In the genomic region with DNA sequence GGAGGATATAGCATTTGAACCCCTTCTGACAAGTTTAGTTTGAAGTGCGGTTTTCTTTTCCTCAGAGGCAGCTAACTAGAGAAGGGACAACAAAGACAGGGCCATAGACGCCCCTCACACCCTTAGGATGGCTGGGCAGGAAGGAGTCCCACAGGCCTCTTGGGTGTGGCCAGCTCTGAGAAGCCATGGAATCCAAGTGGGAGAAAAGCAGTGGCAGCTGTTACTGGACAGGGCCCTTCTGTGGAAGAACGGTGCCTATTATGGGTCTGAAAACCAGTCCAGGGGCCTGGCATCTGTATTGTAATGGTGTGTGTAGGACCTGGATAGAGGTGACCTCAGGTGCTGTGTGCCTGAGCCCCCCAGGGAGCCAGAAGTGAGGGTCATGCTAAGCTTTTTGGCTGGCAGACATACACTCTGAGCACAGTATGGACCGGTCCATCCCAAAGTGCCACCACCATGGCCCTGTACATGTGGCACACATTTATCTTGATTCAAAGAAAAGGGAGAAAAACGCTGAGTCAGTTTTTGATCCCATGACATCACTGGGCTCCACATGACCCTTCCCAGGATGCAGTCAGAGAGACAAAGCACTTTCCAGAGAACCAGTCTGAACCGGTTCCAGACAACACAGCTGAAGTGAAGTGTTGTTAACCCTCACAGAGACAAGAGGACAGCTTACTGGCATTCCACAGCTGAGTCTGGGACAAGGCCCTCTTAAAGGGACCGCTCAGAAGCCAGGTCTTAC, we compare ENCODE assay signal across 8 mouse cellular contexts. TPM values are rescaled to one million over a fixed set of nuclear protein-coding genes. Genes with fewer than 3 reads are reported as not detected.
DNase-seq lines count a peak whose midpoint lies in the region; ATAC-seq and TF ChIP-seq lines count a peak whose summit lies in the region.

No protein-coding gene starts in this region.

- peak; percentile 69 for ATAC-seq in embryonic facial prominence, embryonic 12.5 days (ENCODE audit: insufficient number of reproducible peaks, insufficient read depth, low FRiP score, low TSS enrichment)
- peak; percentile 74 for ATAC-seq in limb, embryonic 13.5 days (ENCODE audit: low FRiP score, low read depth)
- ATAC-seq in midbrain, postnatal 0 days (ENCODE audit: low FRiP score), result peak; percentile 90

- DNase-seq in adrenal gland, postnatal 14 days, result peak; percentile 50
- no peak for DNase-seq in adrenal gland, adult 8-10 months
- DNase-seq in heart, postnatal 4 days, result peak; percentile 79
- peak; percentile 69 for DNase-seq in midbrain, postnatal 0 days (ENCODE audit: low spot score)
- no peak for DNase-seq in left cerebral cortex, postnatal 36 days (ENCODE audit: low spot score in 2 of 2)
- no peak for DNase-seq in T-cell, adult 2 months (ENCODE audit: low spot score)

- H3K4me1 ChIP-seq in embryonic facial prominence, embryonic 12.5 days, result peaks cover 11% of the 10 kb centered on the region
- H3K4me1 ChIP-seq in limb, embryonic 13.5 days, result peaks cover 18% of the 10 kb centered on the region
- no peaks in the 10 kb centered on the region for H3K4me1 ChIP-seq in midbrain, postnatal 0 days (ENCODE audit: insufficient read depth, low read length)

- no peak for TF ChIP-seq CTCF in midbrain, postnatal 0 days (IDR thresholded peaks at IDR 0.05)

- WGBS in embryonic facial prominence, embryonic 12.5 days, result 64% methylated on average over 7 of the region's 7 CpGs
- 72% methylated on average over 7 of the region's 7 CpGs for WGBS in limb, embryonic 13.5 days
- 63% methylated on average over 7 of the region's 7 CpGs for WGBS in midbrain, postnatal 0 days

- peaks cover 28% of the 10 kb centered on the region for H3K36me3 ChIP-seq in embryonic facial prominence, embryonic 12.5 days
- peaks cover 34% of the 10 kb centered on the region for H3K36me3 ChIP-seq in limb, embryonic 13.5 days
- no peaks in the 10 kb centered on the region for H3K36me3 ChIP-seq in midbrain, postnatal 0 days (ENCODE audit: insufficient read depth, low read length)

- 0 out of 2 replicates have a peak overlapping the region, but pooled peaks have one; percentile 17 for H3K27ac ChIP-seq in embryonic facial prominence, embryonic 12.5 days
- 0 out of 2 replicates have a peak overlapping the region, but pooled peaks have one; percentile 39 for H3K27ac ChIP-seq in limb, embryonic 13.5 days
- no peak overlapping the region for H3K27ac ChIP-seq in midbrain, postnatal 0 days (ENCODE audit: low read depth, low read length)

- H3K9me3 ChIP-seq in embryonic facial prominence, embryonic 12.5 days, result no peaks in the 10 kb centered on the region
- no peaks in the 10 kb centered on the region for H3K9me3 ChIP-seq in limb, embryonic 13.5 days
- H3K9me3 ChIP-seq in midbrain, postnatal 0 days (ENCODE audit: low read length), result no peaks in the 10 kb centered on the region

- H3K9ac ChIP-seq in embryonic facial prominence, embryonic 12.5 days, result no peak overlapping the region
- H3K9ac ChIP-seq in limb, embryonic 13.5 days, result no peak overlapping the region; the same call in 1 of the 2 replicates
- H3K9ac ChIP-seq in midbrain, postnatal 0 days (replicated peaks; ENCODE audit: low read length, poor library complexity, severe bottlenecking), result no peak overlapping the region

- no peaks in the 10 kb centered on the region for H3K27me3 ChIP-seq in embryonic facial prominence, embryonic 12.5 days
- no peaks in the 10 kb centered on the region for H3K27me3 ChIP-seq in limb, embryonic 13.5 days
- no peaks in the 10 kb centered on the region for H3K27me3 ChIP-seq in midbrain, postnatal 0 days (ENCODE audit: insufficient read depth, low read length)

- no peak overlapping the region for H3K4me3 ChIP-seq in embryonic facial prominence, embryonic 12.5 days
- H3K4me3 ChIP-seq in limb, embryonic 13.5 days, result no peak overlapping the region
- no peak overlapping the region for H3K4me3 ChIP-seq in midbrain, postnatal 0 days (ENCODE audit: low read depth, low read length)

- intact Hi-C loops in left cerebral cortex, postnatal 36 days (cut with DNase I), result no loop called here

- no peak overlapping the region for H3K4me2 ChIP-seq in embryonic facial prominence, embryonic 12.5 days (replicated peaks)
- H3K4me2 ChIP-seq in limb, embryonic 13.5 days (replicated peaks), result no peak overlapping the region
- no peak overlapping the region for H3K4me2 ChIP-seq in midbrain, postnatal 0 days (ENCODE audit: low read depth, low read length, poor library complexity, severe bottlenecking)

RNA-seq across cellular contexts. Expression of a gene that starts 33.7 kb away (rescaled TPM):
- 5.7 and 6.7 TPM in 2 replicates for total RNA-seq in adrenal gland, postnatal 14 days (2021)
- total RNA-seq in adrenal gland, adult 8-10 months (2022), result 1 to 10 TPM in 1 of 4 experiments, under 1 TPM in 1, not detected in 2; 0.38 to 1.3 TPM
- 4.8 and 4.9 TPM in 2 replicates for polyA plus RNA-seq in embryonic facial prominence, embryonic 12.5 days (2016; fragmentation: Nextera tagmentation; extraction: Ambion mirVana)
- 1 to 10 TPM; 6.2 to 8.6 TPM for total RNA-seq in heart, postnatal 4 days (2021)
- polyA plus RNA-seq in limb, embryonic 13.5 days (2015; fragmentation: Nextera tagmentation; extraction: Ambion mirVana), result 4.2 and 6.6 TPM in 2 replicates
- total RNA-seq in midbrain, postnatal 0 days (2014; rRNA removed), result 7.6 and 8.0 TPM in 2 replicates
- 13.4 and 15.4 TPM in 2 replicates for polyA plus RNA-seq in midbrain, postnatal 0 days (2015; fragmentation: Nextera tagmentation; extraction: Ambion mirVana)
- total RNA-seq in left cerebral cortex, postnatal 36 days (2021), result 10 to 100 TPM; 23.7 to 31.3 TPM

RNA-seq across cellular contexts. Expression of a gene that starts 33.9 kb away (rescaled TPM):
- 239 and 250 TPM in 2 replicates for total RNA-seq in adrenal gland, postnatal 14 days (2021)
- 100 to 1,000 TPM; 102 to 174 (median 123) TPM for total RNA-seq in adrenal gland, adult 8-10 months (2022)
- 168 and 171 TPM in 2 replicates for polyA plus RNA-seq in embryonic facial prominence, embryonic 12.5 days (2016; fragmentation: Nextera tagmentation; extraction: Ambion mirVana)
- total RNA-seq in heart, postnatal 4 days (2021), result 100 to 1,000 TPM; 286 to 326 TPM
- 173 and 181 TPM in 2 replicates for polyA plus RNA-seq in limb, embryonic 13.5 days (2015; fragmentation: Nextera tagmentation; extraction: Ambion mirVana)
- total RNA-seq in midbrain, postnatal 0 days (2014; rRNA removed), result 55.6 and 86.8 TPM in 2 replicates
- 239 and 243 TPM in 2 replicates for polyA plus RNA-seq in midbrain, postnatal 0 days (2015; fragmentation: Nextera tagmentation; extraction: Ambion mirVana)
- 100 to 1,000 TPM; 144 to 161 TPM for total RNA-seq in left cerebral cortex, postnatal 36 days (2021)

RNA-seq across cellular contexts. Expression of a gene that starts 34.2 kb away (rescaled TPM):
- 0.83 and 0.85 TPM in 2 replicates for total RNA-seq in adrenal gland, postnatal 14 days (2021)
- total RNA-seq in adrenal gland, adult 8-10 months (2022), result under 1 TPM; 0.34 to 0.59 (median 0.38) TPM
- 4.1 and 5.1 TPM in 2 replicates for polyA plus RNA-seq in embryonic facial prominence, embryonic 12.5 days (2016; fragmentation: Nextera tagmentation; extraction: Ambion mirVana)
- under 1 TPM in 1 of 2 experiments, not detected in 1; 0.33 TPM for total RNA-seq in heart, postnatal 4 days (2021)
- polyA plus RNA-seq in limb, embryonic 13.5 days (2015; fragmentation: Nextera tagmentation; extraction: Ambion mirVana), result 4.3 TPM in 2 replicates
- total RNA-seq in midbrain, postnatal 0 days (2014; rRNA removed), result not detected in 2 replicates
- polyA plus RNA-seq in midbrain, postnatal 0 days (2015; fragmentation: Nextera tagmentation; extraction: Ambion mirVana), result 4.4 and 4.6 TPM in 2 replicates
- under 1 TPM in 1 of 2 experiments, not detected in 1; 0.32 TPM for total RNA-seq in left cerebral cortex, postnatal 36 days (2021)

RNA-seq across cellular contexts. Expression of a gene that starts 48.7 kb away (rescaled TPM):
- total RNA-seq in adrenal gland, postnatal 14 days (2021), result 0.07 and 0.15 TPM in 2 replicates
- total RNA-seq in adrenal gland, adult 8-10 months (2022), result under 1 TPM in 2 of 4 experiments, not detected in 2; 0.06 to 0.08 TPM
- polyA plus RNA-seq in embryonic facial prominence, embryonic 12.5 days (2016; fragmentation: Nextera tagmentation; extraction: Ambion mirVana), result 1.2 TPM in 2 replicates
- under 1 TPM; 0.50 to 0.74 TPM for total RNA-seq in heart, postnatal 4 days (2021)
- polyA plus RNA-seq in limb, embryonic 13.5 days (2015; fragmentation: Nextera tagmentation; extraction: Ambion mirVana), result 1.2 and 1.6 TPM in 2 replicates
- total RNA-seq in midbrain, postnatal 0 days (2014; rRNA removed), result 12.0 and 14.9 TPM in 2 replicates
- 7.5 and 8.0 TPM in 2 replicates for polyA plus RNA-seq in midbrain, postnatal 0 days (2015; fragmentation: Nextera tagmentation; extraction: Ambion mirVana)
- 1 to 10 TPM in 1 of 2 experiments, under 1 TPM in 1; 0.91 to 1.0 TPM for total RNA-seq in left cerebral cortex, postnatal 36 days (2021)

RNA-seq across cellular contexts. Expression of a gene that starts 60.0 kb away (rescaled TPM):
- total RNA-seq in adrenal gland, postnatal 14 days (2021), result 105 and 111 TPM in 2 replicates
- total RNA-seq in adrenal gland, adult 8-10 months (2022), result 100 to 1,000 TPM in 3 of 4 experiments, 10 to 100 TPM in 1; 99.1 to 124 (median 106) TPM
- polyA plus RNA-seq in embryonic facial prominence, embryonic 12.5 days (2016; fragmentation: Nextera tagmentation; extraction: Ambion mirVana), result 49.8 and 63.0 TPM in 2 replicates
- total RNA-seq in heart, postnatal 4 days (2021), result 10 to 100 TPM; 75.9 to 79.5 TPM
- polyA plus RNA-seq in limb, embryonic 13.5 days (2015; fragmentation: Nextera tagmentation; extraction: Ambion mirVana), result 37.7 and 40.7 TPM in 2 replicates
- total RNA-seq in midbrain, postnatal 0 days (2014; rRNA removed), result 24.4 and 30.1 TPM in 2 replicates
- 17.2 and 19.3 TPM in 2 replicates for polyA plus RNA-seq in midbrain, postnatal 0 days (2015; fragmentation: Nextera tagmentation; extraction: Ambion mirVana)
- 10 to 100 TPM; 27.3 to 27.6 TPM for total RNA-seq in left cerebral cortex, postnatal 36 days (2021)

Comparison
In these comparisons a context has a peak if more than half of its experiments do, and no peak if none do; other contexts are left out.
1. DNase-seq: peak in adrenal gland, postnatal 14 days (single experiment), heart, postnatal 4 days (single experiment) and midbrain, postnatal 0 days (single experiment); none in adrenal gland, adult 8-10 months (single experiment), left cerebral cortex, postnatal 36 days (0 of 2) and T-cell, adult 2 months (single experiment).
2. Peak in every context shown above with its lines, with median percentiles within 50 percentile points of each other: ATAC-seq.